Mouse (Mus musculus) cerebellum, adult 8-10 months (tissue): ENCODE data around the gene Snx25.
"Not testable (repeated sequence)": the region's sequence is repeated elsewhere in the genome, so short reads cannot be mapped to it uniquely, and the experiment has no call there.

ENCODE experiments used
- DNase-seq: peaks from one replicate; pipeline ENCODE4 v3.0.0; 2022

Gene Snx25

GRCm38 (mm10) chr8:46135546-46135945 lies 16.4 kb downstream of the Snx25 start:
- DNase-seq = not testable (repeated sequence)

- DNase-seq = no peak
Observed at GRCm38 (mm10) chr8:46130426-46130825, 21.5 kb downstream of the Snx25 start.

GRCm38 (mm10) chr8:46122498-46122897 lies 29.5 kb downstream of the Snx25 start:
- no peak for DNase-seq

DNA sequence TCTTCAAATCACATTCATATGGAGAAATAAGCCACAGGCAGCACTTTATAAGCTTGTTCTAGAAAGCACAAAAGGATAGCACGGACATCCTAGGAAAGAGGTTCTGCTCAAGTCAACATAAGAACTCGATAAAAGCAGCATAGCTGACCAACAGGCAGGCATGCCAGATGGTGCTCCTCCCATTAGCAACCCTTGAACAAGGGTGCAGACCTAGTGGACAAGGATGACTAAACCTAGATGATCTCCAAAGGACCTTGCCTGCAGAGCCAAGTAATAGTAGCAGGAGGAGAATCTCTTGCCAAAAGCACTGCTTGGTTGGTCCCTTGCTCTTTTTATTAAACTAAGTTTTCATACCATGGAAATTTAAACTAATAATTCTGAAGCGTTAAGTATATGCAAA lies 32.8 kb downstream of the Snx25 start:
- DNase-seq = no peak

DNA sequence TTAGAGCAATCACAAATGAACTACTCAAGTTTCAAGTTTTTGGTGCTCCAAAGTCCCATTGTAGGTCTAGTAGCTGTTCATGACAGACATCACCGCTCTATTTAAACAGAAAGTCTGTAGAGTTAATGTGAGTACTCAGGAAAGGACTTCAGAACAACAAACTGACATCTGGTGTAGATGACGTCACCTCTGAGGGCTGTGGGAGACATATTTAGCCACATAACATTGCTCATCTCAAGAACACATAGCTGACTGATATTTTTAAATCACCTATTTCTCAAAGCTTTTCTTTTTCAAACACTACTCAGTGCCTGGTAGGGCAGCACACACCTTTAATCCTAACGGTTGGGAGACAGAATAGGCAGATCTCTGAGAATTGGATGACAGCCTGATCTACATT lies 34.8 kb downstream of the Snx25 start:
- no peak for DNase-seq

DNA sequence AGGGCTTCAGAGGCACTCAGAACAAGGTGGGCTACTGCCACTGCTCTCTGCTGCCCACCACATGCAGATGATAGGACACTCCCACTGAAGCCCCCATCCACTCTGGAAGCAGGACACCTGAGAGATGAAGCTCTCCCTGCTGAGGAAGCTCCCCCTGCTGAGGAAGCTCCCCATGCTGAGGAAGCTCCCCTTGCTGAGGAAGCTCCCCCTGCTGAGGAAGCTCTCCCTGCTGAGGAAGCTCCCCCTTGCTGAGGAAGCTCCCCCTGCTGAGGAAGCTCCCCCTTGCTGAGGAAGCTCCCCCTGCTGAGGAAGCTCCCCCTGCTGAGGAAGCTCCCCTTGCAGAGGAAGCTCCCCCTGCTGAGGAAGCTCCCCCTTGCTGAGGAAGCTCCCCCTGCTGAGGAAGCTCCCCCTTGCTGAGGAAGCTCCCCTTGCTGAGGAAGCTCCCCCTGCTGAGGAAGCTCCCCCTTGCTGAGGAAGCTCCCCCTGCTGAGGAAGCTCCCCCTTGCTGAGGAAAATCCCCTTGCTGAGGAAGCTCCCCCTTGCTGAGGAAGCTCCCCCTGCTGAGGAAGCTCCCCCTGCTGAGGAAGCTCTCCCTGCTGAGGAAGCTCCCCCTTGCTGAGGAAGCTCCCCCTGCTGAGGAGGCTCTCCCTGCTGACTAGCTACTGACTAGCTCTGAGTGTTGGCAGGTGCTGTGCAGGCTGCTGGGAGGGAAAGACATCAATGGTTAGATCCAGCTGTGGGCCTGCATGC lies 38.4 kb downstream of the Snx25 start:
- DNase-seq = not testable (repeated sequence)

GRCm38 (mm10) chr8:46107690-46108089 lies 44.3 kb downstream of the Snx25 start:
- no peak for DNase-seq

DNA sequence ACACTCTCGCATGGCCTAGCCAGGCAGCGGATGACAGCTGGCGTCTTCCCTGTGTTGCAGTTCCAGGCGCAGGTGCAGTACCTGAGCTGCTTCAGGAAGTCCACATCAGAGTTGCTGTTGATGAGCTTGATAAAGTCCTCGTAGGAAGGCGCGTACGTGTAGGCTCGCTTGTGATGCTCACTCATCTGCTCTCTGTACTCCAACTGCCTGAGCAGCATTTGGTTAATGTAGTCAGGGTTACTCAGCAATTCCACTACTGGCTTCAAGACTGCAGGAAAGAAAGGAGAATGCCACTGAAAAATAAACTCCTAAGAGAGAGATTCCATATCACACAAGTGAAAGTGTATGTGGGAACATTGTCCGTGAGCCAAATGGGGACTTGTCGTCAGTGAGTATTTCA lies 48.5 kb downstream of the Snx25 start:
- no peak for DNase-seq

- peak; percentile 11 for DNase-seq
Observed at GRCm38 (mm10) chr8:46092667-46093360, 59.1 kb downstream of the Snx25 start.

GRCm38 (mm10) chr8:46083141-46083540 lies 68.8 kb downstream of the Snx25 start:
- no peak for DNase-seq

- no peak for DNase-seq
Observed at GRCm38 (mm10) chr8:46081030-46081429, 70.9 kb downstream of the Snx25 start.

DNA sequence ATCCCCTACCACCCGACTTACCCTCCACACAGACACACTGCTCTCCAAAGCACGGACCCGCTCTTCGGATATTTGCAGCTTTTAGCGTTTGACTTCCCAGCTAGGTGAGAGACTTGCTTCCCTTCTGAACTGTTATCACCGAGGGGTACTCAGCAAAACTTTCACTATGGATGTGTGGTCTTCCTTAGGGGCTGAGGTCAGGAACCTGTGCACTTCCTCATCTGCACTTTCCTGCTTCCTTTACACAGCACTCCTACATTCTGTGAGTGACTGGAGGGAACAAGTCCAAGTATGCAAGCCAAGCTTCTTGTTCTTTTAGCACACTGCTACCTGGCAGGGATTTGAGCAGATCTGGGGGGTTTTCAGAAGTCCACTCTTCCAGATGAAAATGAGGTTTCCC lies 73.1 kb downstream of the Snx25 start:
- DNase-seq = no peak

DNA sequence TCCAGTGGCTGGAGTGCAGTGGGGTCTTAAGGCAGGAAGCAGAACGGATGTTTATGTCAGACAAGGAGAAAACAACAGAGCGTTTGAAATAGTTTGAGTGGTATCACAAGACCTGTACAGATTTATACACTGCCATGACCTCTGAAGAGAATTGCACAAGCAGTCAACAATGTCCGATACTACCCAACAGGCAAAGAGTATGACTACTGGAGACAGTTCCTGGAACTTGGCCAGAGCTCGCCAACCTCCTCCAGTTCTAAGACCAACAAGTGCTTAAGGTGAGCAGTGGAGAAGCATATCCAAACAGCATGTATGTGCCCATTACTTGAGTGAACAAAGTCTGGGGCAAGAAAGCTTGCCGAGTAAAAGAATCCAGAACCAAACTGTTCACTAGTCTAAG lies 76.7 kb downstream of the Snx25 start:
- DNase-seq = no peak

GRCm38 (mm10) chr8:46073540-46074140 lies 78.3 kb downstream of the Snx25 start:
- no peak for DNase-seq

- no peak for DNase-seq
Observed at GRCm38 (mm10) chr8:46072798-46073197, 79.2 kb downstream of the Snx25 start.

- DNase-seq = no peak
Observed at GRCm38 (mm10) chr8:46040260-46040659, 111.7 kb downstream of the Snx25 start.

- no peak for DNase-seq
Observed at GRCm38 (mm10) chr8:46039666-46040065, 112.3 kb downstream of the Snx25 start.

DNA sequence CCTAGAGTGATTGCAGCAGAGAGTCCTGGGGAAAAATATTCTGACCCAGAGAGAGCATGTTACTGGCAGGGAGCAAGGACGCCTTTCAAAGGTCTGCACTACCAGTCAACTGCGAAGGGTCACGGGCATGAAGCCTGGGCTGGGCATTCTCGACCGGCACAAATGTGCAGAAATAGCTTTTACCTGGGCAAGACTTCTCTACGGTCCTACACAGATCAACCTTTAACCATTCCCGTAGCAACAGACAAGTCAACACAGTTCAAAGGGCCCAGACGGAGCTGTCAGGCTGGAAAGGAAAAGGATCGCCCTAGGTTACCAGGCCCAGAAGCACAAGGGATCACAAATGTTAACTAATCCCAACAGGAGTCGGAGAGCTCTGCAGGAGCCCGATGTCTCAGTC lies 115.7 kb downstream of the Snx25 start:
- no peak for DNase-seq

DNA sequence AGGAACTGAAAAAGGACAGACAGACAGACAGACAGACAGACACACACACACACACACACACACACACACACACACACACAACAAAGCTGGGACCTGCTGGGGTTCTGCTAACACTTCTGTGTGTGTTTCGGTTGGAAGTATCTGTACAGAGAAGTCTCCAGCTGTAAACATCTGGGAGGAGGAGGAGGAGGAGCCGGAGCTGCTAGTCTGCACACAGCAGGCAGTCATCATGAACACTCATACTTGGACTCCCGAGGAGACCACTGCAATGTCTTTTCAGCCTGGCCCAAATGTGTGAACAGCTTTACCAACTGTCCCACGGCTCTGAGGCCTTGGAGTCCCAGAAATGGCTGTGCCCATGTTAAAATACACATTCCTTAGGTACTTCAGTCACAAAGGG lies 127.6 kb downstream of the Snx25 start:
- DNase-seq = no peak

DNA sequence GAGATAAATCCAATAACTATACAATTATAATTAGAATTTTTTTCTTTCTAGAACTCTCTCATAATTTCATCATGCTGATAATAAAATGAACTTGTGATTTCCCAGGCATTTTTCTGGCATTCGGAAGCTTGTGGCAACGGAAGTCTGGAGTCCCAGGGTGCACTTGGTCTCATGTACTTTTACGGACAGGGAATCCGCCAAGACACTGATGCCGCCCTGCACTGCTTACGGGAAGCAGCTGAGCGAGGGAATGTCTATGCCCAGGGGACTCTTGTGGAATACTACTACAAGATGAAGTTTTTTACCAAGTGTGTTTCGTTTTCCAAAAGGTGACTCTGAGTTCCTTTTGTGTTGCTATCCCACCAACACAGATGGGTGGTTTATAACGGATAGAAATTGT lies 129.2 kb downstream of the Snx25 start:
- no peak for DNase-seq

DNA sequence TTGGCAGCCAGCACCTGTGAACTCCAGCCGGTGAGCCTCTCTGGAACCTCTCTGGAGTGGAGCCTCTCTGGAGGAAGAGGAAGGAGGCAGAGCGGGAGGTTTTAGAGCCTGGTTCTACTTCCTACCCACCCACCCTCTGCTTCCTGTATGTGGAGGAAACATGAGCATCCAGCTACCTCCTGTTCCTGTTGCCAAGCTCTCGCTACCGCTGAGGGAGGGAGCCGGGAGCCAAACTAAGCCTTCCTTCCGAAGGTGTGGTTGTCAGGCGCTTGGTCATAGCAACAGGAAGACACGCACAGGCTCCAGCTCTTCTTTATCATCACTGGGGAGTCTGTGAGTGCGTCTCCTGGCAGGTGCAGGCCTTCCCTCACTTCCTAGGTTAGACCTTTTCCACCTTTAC lies 129.8 kb downstream of the Snx25 start:
- DNase-seq = no peak

GRCm38 (mm10) chr8:46010746-46011680 lies 140.9 kb downstream of the Snx25 start:
- peak; percentile 28 for DNase-seq

DNA sequence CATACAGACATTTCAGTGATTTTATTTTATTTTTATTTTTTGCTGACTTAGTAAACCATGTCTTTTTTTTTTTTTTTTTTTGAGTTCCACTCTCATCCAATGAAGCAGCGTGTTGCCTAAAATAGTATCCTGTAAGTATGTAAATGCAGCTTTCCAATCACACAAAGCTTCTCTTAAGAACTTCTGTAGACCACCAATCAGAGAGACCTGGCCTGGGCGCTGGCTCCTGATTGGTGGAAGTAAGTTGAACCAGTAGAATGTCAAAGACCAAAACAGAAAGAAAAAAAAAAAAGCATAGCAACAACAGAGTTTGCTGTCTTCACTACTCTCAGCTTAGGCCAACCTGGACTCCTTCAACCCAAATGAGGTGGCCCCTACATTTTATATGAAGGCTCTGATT lies 141.7 kb downstream of the Snx25 start:
- no peak for DNase-seq
